Mouse (Mus musculus) naive thymus-derived CD4-positive, alpha-beta T cell, adult 2 months (primary cell): ENCODE data around the gene Csrp2.

ENCODE experiments used
- DNase-seq: peaks from one replicate; pipeline ENCODE4 v3.0.0-alpha.2; 2011; ENCODE audit warnings: low read depth

Gene Csrp2

DNA sequence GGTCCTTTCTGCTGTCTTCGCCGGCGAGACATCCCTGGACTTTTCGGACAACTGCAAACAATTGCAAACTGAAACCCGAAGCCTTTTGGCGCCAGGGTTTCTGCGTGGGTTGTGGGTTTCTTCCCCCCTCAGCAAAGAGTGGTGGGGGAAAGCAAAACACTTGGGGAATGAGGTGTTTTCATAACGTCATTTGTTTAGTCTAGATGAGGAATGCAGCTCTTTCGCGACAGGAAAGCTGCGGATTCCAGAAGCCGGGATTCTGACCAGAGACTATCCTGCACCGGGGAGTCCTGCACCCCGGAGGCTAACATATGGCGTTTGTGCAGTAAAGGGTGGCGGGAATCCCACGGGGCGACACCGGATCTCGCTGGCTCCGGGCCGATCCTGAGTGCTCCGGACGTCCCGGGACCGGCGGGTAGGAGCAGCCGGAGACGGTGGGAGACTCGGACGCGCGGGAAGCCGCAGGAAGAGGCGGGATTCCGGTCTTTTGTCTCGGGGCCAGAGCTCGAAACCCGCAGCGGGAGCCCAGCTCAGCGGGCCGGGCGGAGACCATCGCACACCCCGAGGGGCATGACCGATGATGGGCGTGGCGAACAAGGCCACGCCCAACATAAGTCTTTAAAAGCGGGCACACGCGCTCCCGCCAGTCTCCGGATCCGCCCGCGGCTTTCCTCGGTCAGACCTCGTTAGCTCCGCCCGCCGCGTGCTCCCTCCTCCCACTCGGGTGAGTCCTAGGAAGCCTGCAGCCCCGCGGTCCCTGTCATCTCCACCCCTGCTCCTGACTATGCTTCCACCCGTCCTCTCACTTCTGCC lies at the start of gene Csrp2:
TSS of gene Csrp2 (plus strand) at position 259 of the 813 bp plus-strand sequence.
- peak; percentile 73 for DNase-seq

DNA sequence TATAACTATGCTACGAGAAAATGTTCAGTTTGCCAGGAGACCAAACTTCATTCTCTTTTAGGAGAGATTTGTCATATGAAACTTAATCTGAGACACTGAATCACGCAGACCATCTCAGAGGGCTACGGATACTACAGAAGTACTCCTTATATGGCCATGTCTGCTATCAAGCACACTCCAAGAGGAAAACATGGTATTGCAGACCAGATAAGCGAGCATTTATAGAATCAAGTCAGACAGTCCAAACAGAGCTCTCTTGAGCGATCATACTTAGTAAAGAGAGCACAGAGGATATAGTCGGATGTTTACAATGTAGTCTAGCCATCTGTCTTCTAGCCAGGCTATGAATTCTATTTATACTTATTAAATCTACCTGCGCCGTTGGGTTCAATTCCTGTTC lies 44.7 kb upstream of the Csrp2 start:
- DNase-seq = no peak

DNA sequence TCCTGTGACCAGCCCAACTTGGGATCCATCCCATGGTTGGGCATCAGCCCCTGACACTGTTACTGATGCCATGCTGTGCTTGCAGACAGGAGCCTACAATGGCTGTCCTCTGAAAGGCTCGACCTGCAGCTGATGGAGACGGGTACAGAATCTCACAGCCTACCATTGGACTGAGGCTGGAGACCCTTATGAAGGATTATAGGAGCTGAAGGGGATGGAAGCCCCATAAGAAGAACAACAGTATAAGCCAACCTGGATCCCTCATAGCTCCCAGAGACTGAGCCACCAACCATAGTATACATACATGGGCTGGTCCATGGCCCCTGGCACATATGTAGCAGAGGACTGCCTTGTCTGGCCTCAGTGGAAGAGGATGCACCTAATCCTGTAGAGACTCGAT lies 42.6 kb upstream of the Csrp2 start:
- DNase-seq = no peak

DNA sequence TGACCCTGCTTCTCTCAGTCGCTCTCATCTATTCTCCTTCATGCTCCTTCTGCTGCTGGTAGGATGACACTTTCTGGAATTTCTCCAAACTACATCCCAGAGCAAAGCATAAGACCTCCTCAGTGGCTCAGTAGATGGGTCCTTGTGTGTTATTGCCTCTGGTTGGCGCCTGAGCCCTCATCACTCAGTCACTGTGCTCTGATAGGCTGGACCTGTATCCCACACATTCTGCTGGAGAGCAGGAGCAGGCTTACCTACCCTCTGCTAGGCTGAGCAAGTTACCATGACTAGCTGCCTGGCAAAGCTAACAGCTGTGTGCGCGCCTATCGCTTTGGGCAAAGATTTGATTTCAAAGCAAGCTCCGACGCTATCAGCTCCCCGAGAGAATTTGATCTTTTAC lies 41.7 kb upstream of the Csrp2 start:
- no peak for DNase-seq

DNA sequence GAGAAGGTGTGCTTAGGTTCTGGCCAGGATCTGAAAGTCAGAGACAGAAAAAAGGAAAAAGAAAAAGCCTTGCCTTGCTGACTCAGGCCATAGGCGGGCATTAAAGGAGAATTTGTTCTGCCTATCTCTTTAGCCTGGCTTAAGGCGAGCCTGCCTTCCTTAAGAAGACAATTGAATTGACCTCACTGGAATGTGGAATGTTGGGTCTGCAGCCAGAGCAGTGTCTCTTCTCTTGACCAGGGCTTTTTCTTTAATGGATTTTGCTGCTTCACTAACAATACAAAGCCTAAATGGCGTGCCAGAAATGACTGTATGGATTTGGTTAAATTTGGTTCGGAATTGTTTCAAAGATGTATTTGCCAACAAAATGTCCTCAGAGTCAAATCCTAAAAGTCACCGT lies 40.9 kb upstream of the Csrp2 start:
- DNase-seq = no peak

DNA sequence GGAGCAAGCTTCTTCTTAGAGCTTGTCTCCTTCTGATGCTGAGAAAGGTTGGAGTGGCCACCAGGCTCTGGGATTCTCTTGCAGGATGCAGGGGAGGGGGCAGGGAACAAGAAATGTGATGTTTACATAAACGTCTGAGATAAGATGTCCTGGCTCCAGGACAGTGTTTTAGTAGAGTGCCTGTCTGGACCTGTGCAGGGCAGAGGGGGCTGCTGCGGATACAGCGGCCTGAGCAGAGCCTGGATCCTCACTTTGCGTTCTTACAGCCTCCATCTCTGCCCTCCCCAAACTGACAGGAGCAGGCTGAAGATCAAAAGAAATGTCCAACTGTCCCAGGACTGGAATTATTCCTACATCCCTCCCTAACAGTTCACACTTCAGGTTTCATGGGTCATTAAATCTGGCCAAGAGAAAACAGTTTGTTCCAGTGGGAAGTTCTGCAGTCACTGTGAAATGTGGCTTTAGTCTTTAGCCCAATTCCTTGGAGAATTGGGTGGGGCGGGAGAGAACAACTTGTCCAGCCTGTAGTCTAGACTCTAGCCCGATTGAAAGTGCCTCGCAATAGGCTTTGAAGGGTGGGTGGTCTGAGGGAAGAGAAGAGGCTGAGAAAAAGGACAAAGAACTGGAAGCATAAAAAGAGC lies 40.0 kb upstream of the Csrp2 start:
- DNase-seq = no peak

DNA sequence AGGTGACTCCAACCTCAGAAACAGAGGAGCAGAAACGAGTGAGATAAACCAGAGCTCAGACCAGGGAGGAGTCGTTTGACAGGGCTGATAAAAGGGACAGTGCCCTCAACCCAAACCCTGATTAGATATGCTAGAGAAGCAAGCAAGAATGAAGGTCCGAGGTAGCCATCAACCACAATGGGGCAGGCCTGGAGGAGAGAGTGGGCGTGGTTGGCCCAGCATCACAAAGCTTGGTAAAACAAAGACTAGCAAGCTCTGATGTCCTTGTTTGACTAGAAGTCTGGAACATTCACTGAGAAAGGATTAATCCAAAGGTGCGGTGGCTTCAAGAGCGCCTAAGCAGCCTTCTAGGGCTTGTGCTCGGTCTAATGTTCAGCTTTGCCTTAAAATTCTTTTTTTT lies 38.2 kb upstream of the Csrp2 start:
- no peak for DNase-seq

DNA sequence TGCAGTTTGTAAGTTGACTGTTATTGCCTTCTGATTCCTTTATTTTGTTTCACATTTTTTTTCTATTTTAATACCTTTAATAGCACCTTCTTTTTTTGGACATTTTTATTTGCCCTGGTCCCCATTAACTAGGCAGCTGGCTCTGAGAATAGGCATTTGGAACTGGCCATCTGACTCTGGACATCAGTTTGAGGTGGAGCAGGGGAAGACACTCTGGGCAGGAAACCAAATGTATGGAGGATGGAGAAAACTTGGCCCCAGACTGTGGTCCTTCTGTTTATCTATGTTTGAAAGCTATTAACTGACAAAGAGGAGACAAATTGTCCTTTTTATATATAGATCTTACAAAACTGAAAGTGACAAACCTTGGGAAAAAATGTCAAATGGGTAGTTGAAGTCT lies 36.9 kb upstream of the Csrp2 start:
- no peak for DNase-seq

DNA sequence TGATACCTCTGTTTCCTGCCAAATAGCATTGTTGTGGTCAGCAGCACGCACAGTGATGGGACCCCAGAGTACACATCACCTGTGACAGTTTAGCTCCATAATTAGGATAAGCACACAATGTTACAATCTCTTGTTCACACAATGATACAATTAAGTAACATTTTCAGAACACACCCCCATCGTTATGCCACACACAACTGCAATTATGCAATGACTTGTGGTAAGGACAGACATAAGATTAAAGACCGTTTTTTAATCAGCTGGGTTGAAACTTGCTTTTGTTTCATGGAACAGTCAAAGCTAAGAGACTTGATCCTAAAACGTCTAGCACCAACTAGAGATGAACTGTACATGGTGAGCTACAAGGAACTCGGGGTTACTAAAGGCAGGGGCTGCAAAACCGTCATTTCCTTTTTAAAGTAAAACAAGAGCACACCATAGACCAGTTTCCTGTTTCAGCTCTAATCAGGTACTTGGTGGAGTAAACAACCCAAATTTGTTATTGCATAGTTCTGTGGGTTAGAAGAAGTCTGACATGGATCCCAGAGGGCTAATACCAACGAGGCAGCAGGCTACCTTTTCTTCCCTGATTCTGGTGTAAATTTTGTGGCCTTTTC lies 28.8 kb upstream of the Csrp2 start:
- DNase-seq = peak; percentile 41

DNA sequence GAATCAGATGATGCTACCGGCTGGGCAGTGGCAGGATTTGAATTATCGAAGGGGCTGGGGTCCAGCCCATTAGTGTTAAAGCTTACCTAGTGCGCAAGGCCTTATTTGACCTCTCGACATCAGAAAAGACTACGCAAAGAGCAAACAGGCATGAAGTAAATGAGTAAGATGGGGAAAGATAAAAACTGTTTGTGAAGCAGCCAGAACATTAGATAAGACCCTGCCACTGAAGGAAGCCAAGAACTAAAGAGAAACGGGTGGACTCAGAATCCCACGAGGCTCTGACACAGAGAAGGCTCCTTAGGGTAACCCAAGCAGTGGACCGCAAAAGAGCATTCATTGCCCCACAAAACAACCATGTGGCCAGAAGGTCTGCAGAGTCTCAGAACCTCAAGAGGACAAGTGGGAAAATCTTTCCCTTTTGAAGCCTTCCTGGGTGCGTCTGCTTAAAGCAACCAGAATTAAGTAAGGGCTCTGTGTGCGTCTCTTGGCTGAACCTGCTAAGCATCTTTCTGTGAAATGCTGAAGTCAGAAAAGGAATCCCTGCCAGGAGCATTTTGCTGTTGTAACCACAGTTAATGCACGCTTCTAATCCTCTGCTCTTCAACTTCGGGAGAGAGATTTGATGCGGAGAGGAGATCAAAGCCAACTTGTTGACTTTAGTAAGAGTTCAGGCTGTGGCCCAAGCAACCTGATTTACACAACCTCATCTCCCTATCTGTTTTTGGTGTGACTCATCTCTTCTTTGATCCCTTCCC lies 19.7 kb upstream of the Csrp2 start:
- no peak for DNase-seq

DNA sequence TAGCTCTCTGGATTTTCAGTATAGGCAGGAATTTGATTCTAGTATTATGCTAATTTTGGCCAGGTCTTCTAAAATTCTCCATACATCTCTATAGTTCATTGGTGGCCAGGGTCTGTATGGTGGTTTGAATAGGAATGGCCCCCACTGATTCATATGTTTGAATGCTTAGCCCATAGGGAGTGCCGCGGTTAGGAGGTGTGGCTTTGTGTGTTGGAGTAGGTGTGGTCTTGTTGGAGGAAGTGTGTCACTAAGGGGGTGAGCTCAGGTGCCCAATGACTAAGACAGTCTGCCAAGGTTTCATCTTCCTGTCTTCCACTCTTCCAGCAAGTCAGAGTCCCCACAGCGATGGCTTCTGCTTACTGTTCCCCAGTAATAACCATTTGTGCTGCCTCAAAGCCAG lies 15.7 kb upstream of the Csrp2 start:
- DNase-seq = no peak

DNA sequence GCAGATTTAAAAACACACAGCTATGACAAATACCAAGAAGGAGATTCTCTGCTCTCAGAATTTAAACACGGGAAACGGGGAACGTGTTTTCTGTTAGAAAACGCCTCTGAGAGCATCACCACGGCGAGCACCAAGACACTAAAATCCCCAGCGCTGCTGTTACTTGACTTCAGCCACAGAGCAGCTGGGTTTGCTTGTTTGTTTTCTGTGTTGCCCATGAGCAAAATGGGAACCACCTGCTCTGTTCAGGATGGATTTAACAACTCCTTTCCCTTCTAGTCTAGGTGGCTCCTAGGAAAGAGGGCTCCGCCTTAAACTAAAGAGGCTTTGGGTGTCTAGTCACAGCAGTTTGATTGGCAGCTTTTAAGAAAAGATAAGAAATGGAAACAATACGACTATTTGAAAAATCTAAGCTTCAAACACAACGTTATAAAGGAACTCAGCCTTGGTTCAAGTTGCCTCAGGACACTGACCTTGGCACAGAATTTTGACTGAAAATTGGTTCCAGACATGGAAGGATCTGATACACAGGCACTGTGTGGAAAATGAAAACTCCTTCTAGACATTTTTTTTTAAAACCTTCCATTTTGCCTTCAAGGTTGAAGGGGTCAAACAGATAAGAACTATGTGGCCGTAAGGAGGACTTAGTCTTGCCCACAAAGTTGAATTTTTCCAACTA lies 2.8 kb upstream of the Csrp2 start:
- DNase-seq = no peak

DNA sequence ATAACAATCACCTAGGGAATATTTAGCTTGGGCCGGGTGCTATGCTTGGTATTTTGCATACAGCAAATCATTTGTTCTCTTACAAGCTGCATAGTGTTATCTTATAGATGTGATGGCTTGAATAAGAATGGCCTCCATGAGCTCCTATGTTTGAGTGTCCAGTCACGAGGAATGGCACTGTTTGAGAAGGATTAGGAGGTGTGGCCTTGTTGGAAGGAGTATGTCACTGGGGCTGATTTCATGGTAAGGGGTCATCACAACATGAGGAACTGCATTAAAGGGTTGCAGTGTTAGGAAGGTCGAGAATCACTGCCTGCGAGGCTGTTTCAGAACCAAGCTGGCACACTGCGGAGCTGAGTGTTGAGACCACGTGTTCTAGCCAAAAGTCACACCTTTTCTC lies 2.1 kb upstream of the Csrp2 start:
- no peak for DNase-seq

DNA sequence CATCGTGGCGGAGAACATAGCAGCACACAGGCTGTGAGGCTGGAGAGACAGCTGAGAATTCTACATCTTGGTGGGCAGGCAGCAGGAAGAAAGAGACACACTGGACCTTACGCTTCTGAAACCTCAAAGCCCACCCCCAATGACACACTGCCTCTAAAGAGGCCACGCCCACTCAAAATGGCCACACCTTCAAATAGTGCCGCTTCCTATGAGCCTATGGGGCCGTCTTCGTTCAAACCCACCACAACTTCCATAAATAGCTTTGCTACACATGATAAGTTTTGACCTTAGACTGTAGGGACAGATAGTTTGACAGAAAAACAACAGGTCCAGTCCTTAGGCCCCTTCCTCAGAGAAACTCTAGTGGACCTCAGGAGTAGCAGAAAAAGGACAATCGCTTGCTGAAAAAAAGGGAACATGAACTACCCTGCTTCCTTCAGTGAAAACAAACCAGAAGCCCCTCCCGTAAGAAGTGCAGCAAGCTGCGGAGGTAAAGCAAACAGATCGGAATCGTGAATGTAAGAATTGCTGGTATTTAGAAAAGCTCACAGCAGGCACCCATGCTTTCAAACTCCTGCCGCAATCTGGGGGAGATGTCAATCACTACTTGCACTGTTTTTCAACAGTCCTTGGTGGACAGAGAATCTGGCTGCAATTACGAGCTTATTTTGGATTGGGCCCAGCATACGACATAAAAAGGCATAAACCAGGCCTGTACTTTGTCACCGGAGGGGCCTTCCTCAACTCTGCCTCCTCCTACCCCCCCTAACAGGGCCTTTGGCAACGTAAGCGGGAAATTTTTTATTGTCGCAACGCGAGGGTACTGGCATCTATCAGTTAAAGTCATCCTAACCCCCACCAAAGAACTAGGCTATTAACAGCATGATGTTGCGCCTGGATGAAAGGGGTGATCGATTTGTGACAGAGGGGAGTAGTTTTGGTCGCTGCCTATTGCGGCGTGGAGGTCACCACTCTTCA lies 886 bp upstream of the Csrp2 start:
- peak; percentile 23 for DNase-seq

DNA sequence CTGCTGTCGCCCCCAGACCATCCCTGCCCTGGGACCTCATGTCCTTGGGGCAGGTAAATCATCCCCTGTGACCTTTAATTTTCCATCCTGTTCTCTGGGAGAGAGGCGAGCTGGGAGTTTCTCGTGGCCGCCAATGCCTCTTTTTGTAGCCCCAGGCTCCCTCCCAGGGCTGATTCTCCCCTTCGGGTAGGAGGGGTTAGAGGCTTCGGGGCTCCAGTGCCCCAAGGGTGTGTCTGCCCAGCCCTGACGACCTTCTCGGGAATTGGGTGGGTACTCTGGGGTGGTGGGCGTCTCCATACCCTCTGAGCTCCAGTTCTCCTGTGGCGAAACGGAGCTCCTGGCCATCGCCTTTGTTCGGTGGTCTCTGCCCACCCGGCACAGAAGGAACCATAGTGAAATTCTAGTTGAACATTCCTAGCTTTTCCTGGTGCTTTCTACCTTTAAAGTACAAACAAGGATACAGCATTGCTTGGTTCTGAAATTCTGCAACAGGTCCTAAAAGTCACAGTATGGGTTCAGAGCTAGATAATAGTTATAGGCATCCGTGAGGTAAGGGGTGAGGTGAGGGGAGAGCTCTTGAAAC lies 870 bp downstream of the Csrp2 start:
- DNase-seq = peak; percentile 4

DNA sequence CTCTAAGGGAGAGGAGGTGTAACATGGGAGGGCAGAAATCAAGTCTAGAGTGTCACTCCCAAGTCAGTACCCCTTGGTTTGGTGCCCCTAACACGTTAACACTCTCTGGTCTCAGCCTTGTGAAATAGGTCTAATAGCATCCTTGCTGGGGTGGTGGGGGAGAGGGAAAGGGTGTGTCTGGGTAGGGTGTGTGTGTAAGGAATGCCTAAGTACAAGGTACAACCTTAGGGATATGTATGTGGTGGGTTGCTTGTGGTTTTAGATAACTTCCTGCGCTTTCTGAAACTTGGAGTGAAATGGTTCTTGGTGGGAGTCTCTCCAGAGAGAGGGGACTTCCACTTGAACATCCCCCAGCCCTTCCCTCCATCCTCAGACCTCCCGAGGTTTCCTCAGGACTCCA lies 2.3 kb downstream of the Csrp2 start:
- no peak for DNase-seq

DNA sequence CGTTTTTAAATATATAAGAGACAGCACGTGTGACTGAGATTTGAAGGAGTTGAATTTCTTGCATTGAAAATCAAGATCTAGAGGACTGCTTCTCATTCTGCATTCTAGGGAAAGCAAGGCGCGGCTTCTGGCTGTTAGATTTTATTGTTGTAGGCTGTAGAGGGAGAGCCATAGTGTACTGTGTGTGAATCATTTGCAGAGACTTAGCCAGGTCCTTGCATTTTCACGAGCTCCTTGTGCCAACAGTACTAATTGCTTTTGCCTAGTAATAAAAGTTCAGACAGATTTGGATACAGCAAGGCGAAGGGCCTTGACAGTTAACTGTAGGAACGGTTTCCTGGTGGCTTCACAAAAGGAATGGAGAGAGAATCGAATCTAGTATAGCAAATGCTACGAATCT lies 3.0 kb downstream of the Csrp2 start:
- DNase-seq = no peak

DNA sequence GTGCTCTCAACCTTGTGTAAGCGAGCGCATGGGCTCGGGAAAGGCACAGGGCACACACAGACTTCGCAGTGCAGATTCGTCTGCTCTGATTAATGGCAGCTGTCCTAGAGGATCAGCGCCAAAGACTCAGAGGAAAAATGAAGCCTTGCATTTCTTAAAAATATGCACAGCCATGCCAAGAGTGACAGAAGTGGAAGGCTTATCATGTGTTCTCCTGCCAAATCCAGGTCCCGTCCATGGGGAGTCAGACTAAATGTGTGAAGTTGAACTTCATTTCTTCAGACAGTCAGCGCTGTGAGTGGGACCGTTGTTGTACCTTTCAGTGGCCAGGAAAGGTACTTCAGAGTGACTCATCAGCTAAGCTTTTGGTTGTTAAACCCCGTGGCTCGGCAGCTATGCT lies 7.9 kb downstream of the Csrp2 start:
- DNase-seq = no peak

DNA sequence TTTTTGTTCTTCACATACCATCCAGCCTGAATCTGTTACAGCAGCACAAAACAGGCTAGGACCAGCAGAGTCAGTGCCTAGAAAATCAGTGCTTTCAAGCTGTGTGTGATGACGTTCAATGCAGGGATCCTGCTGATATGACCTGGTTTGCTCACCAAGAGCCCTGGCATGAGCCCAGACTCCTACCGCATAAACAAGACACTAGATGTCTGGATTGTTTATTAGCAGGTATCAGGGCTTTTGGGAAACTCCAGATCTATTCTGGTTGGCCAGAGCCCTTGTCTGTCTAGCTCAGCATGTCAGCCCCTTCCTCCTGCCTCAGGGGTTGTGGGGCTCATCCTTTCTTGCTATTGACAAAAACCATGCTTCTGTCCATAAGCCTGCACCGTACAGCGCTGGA lies 10.2 kb downstream of the Csrp2 start:
- no peak for DNase-seq

DNA sequence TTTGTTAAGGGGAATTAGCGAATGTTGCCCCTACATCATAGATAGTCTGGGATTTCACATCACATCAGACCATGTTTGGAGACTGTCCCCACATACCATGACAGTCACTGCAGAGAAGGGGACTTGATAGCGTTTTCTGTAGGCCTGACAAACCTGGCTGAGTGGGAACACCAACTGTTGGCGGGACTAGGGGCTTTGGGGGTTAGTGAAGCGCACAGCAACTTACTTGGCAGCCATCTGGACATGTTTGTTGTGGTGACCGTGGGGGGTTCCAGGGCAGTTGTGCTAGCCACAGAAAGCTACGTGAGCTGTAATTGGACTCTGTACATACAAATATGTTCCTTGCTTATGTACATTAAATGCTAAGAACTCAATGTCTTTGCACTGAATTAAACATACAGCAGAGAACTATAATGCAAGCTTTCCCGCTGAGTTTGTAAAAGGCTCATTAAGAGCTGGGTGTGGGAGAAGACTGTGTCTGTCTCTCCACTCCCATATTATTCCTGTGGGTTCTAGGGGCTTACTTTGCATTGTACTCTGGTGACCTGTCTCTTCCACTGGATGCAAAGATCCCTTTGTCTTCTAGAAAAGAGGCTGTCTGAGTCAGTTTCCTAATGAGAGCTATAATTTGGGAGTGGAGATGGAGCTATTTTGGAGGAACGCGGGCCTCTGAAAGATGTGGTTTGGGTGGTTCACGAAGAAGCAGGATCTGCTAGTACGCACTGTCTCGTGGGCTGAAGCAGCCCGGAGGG lies 11.7 kb downstream of the Csrp2 start:
- DNase-seq = peak; percentile 5
